Mouse (Mus musculus): ENCODE measurements around the gene Thumpd1. TPM values are rescaled to one million over a fixed set of nuclear protein-coding genes. Genes with fewer than 3 reads are reported as not detected.
A peak's percentile ranks its signal among the peaks of the same experiment; 100 is the strongest.
"Not testable (repeated sequence)": the region's sequence is repeated elsewhere in the genome, so short reads cannot be mapped to it uniquely, and the experiment has no call there.

Gene Thumpd1
- total and polyA plus RNA-seq, 2 experiments from 2014 or later: 37.5 to 71.3 TPM

- 85% methylated on average over 1 of the region's 1 CpGs for WGBS
- no peaks in the 10 kb centered on the region for H3K27me3 ChIP-seq (ENCODE audit: insufficient read depth, low read length)
- no peak for TF ChIP-seq CTCF (IDR thresholded peaks at IDR 0.05)
- no peaks in the 10 kb centered on the region for H3K36me3 ChIP-seq (ENCODE audit: insufficient read depth, low read length)
- no peak for ATAC-seq (ENCODE audit: low FRiP score)
- no peak overlapping the region for H3K4me2 ChIP-seq (ENCODE audit: low read depth, low read length, poor library complexity, severe bottlenecking)
- DNase-seq (ENCODE audit: low spot score): no peak
- no peak overlapping the region for H3K9ac ChIP-seq (replicated peaks; ENCODE audit: low read length, poor library complexity, severe bottlenecking)
- H3K9me3 ChIP-seq (ENCODE audit: low read length): no peaks in the 10 kb centered on the region
- H3K27ac ChIP-seq (ENCODE audit: low read depth, low read length): no peak overlapping the region
- H3K4me3 ChIP-seq (ENCODE audit: low read depth, low read length): no peak overlapping the region
- H3K4me1 ChIP-seq (ENCODE audit: insufficient read depth, low read length): no peaks in the 10 kb centered on the region
Measured at GRCm38 (mm10) chr7:119753696-119754095, 33.1 kb upstream of the Thumpd1 start.

GRCm38 (mm10) chr7:119749942-119750341, 29.3 kb upstream of the Thumpd1 start:
- H3K9me3 ChIP-seq (ENCODE audit: low read length): no peaks in the 10 kb centered on the region
- H3K4me3 ChIP-seq (ENCODE audit: low read depth, low read length): no peak overlapping the region
- no peak for DNase-seq (ENCODE audit: low spot score)
- no peak overlapping the region for H3K4me2 ChIP-seq (ENCODE audit: low read depth, low read length, poor library complexity, severe bottlenecking)
- no peaks in the 10 kb centered on the region for H3K27me3 ChIP-seq (ENCODE audit: insufficient read depth, low read length)
- H3K27ac ChIP-seq (ENCODE audit: low read depth, low read length): no peak overlapping the region
- TF ChIP-seq CTCF (IDR thresholded peaks at IDR 0.05): no peak
- H3K9ac ChIP-seq (replicated peaks; ENCODE audit: low read length, poor library complexity, severe bottlenecking): no peak overlapping the region
- ATAC-seq (ENCODE audit: low FRiP score): no peak
- WGBS: 75% methylated on average over 2 of the region's 2 CpGs
- no peaks in the 10 kb centered on the region for H3K36me3 ChIP-seq (ENCODE audit: insufficient read depth, low read length)
- H3K4me1 ChIP-seq (ENCODE audit: insufficient read depth, low read length): no peaks in the 10 kb centered on the region

DNA sequence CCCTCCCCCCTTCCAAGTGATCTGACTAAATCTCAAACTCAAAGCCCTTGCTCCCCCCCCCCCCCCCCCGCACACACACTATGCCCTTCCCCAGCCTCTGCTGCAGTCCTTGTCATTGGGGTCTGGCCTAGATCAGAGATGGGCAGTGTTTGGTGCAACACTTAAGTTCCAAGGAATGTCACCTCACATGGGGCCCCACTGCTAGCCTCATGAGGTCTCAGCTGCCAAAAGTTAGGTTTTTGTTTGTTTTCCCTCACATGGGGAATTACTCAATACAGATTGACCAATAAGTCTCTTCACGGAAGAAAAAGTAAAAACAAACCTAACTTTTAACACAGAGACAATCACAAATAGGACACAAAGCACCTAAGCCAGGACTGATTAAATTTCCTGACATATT, 28.2 kb upstream of the Thumpd1 start:
- Histone ChIP-seq H3K27me3 (ENCODE audit: insufficient read depth, low read length) (no peaks in the 10 kb centered on the region), H3K4me3 (ENCODE audit: low read depth, low read length) (no peak overlapping the region), H3K4me1 (ENCODE audit: insufficient read depth, low read length) (no peaks in the 10 kb centered on the region), H3K4me2 (ENCODE audit: low read depth, low read length, poor library complexity, severe bottlenecking) (no peak overlapping the region), H3K9ac (replicated peaks; ENCODE audit: low read length, poor library complexity, severe bottlenecking) (no peak overlapping the region), H3K36me3 (ENCODE audit: insufficient read depth, low read length) (no peaks in the 10 kb centered on the region), H3K27ac (ENCODE audit: low read depth, low read length) (no peak overlapping the region), H3K9me3 (ENCODE audit: low read length) (no peaks in the 10 kb centered on the region)
- WGBS: 80% methylated on average over 1 of the region's 2 CpGs
- no peak for TF ChIP-seq CTCF (IDR thresholded peaks at IDR 0.05)
- no peak for ATAC-seq (ENCODE audit: low FRiP score)
- no peak for DNase-seq (ENCODE audit: low spot score)

- H3K36me3 ChIP-seq (ENCODE audit: insufficient read depth, low read length): no peaks in the 10 kb centered on the region
- no peak overlapping the region for H3K27ac ChIP-seq (ENCODE audit: low read depth, low read length)
- no peak for TF ChIP-seq CTCF (IDR thresholded peaks at IDR 0.05)
- 74% methylated on average over 1 of the region's 1 CpGs for WGBS
- no peak overlapping the region for H3K4me3 ChIP-seq (ENCODE audit: low read depth, low read length)
- no peaks in the 10 kb centered on the region for H3K9me3 ChIP-seq (ENCODE audit: low read length)
- H3K4me1 ChIP-seq (ENCODE audit: insufficient read depth, low read length): no peaks in the 10 kb centered on the region
- H3K4me2 ChIP-seq (ENCODE audit: low read depth, low read length, poor library complexity, severe bottlenecking): no peak overlapping the region
- H3K27me3 ChIP-seq (ENCODE audit: insufficient read depth, low read length): no peaks in the 10 kb centered on the region
- no peak overlapping the region for H3K9ac ChIP-seq (replicated peaks; ENCODE audit: low read length, poor library complexity, severe bottlenecking)
- no peak for ATAC-seq (ENCODE audit: low FRiP score)
- no peak for DNase-seq (ENCODE audit: low spot score)
Measured at GRCm38 (mm10) chr7:119745869-119746268, 25.3 kb upstream of the Thumpd1 start.

GRCm38 (mm10) chr7:119744321-119744720, 23.7 kb upstream of the Thumpd1 start:
- no peaks in the 10 kb centered on the region for H3K9me3 ChIP-seq (ENCODE audit: low read length)
- no peak overlapping the region for H3K9ac ChIP-seq (replicated peaks; ENCODE audit: low read length, poor library complexity, severe bottlenecking)
- ATAC-seq (ENCODE audit: low FRiP score): no peak

GRCm38 (mm10) chr7:119739798-119740468, 19.3 kb upstream of the Thumpd1 start:
- H3K9ac ChIP-seq (replicated peaks; ENCODE audit: low read length, poor library complexity, severe bottlenecking); H3K9me3 ChIP-seq (ENCODE audit: low read length); H3K4me1 ChIP-seq (ENCODE audit: insufficient read depth, low read length); DNase-seq (ENCODE audit: low spot score); H3K27ac ChIP-seq (ENCODE audit: low read depth, low read length); H3K27me3 ChIP-seq (ENCODE audit: insufficient read depth, low read length); H3K36me3 ChIP-seq (ENCODE audit: insufficient read depth, low read length): not testable (repeated sequence)
- WGBS: 1% methylated on average over 19 of the region's 44 CpGs
- peak; percentile 68 for ATAC-seq (ENCODE audit: low FRiP score)
- Histone ChIP-seq H3K4me3 (ENCODE audit: low read depth, low read length) (peak overlapping the region; percentile 35), H3K4me2 (ENCODE audit: low read depth, low read length, poor library complexity, severe bottlenecking) (peak overlapping the region; percentile 42)

More at GRCm38 (mm10) chr7:119744321-119744720, 23.7 kb upstream of the Thumpd1 start:
- Histone ChIP-seq H3K36me3 (ENCODE audit: insufficient read depth, low read length) (no peaks in the 10 kb centered on the region), H3K27ac (ENCODE audit: low read depth, low read length) (no peak overlapping the region), H3K4me2 (ENCODE audit: low read depth, low read length, poor library complexity, severe bottlenecking) (peak overlapping the region; percentile 34), H3K27me3 (ENCODE audit: insufficient read depth, low read length) (no peaks in the 10 kb centered on the region), H3K4me1 (ENCODE audit: insufficient read depth, low read length) (no peaks in the 10 kb centered on the region), H3K4me3 (ENCODE audit: low read depth, low read length) (peak overlapping the region; percentile 11; the same call in 1 of the 2 replicates)
- peak; percentile 33; the same call in 1 of the 2 replicates for TF ChIP-seq CTCF (IDR thresholded peaks at IDR 0.05)
- no peak for DNase-seq (ENCODE audit: low spot score)
- 4% methylated on average over 33 of the region's 34 CpGs for WGBS
